Comparison of ENCODE assay signal across 7 mouse cellular contexts in the genomic region with DNA sequence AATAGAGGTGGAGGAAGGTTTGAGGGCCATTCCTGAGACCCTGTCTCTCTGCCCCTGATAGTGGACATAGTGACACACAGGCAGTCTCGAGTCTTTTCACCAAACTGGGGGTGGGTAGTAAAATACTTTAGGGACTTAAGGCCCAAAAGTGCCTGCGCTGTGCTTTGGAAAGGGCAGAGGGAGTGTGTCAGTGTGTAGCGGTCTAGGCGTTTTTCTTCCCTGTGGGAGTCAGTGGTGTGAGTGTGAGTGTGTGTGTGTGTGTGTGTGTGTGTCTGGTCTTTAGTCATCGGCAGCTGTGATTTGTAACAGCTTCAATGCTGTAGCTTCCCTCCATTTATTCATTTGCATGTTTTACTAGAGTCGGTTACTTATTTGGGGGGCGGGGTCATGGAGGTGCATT. TPM values are rescaled to one million over a fixed set of nuclear protein-coding genes. Genes with fewer than 3 reads are reported as not detected.
A peak's percentile ranks its signal among the peaks of the same experiment; 100 is the strongest.
DNase-seq lines count a peak whose midpoint lies in the region; ATAC-seq and TF ChIP-seq lines count a peak whose summit lies in the region.

No protein-coding gene starts in this region.

- peak overlapping the region; percentile 57 for H3K4me3 ChIP-seq in neural tube, embryonic 11.5 days (ENCODE audit: low read depth, low read length)
- H3K4me3 ChIP-seq in forebrain, postnatal 0 days (ENCODE audit: low read depth, low read length) = no peak overlapping the region; the same call in 1 of the 2 replicates
- H3K4me3 ChIP-seq in liver, embryonic 15.5 days (replicated peaks) = no peak overlapping the region

- no peak for ATAC-seq in neural tube, embryonic 11.5 days (ENCODE audit: insufficient read depth, low FRiP score, low TSS enrichment)
- no peak for ATAC-seq in forebrain, postnatal 0 days
- no peak for ATAC-seq in liver, embryonic 15.5 days (ENCODE audit: insufficient read depth)

- 14% methylated on average over 7 of the region's 7 CpGs for WGBS in neural tube, embryonic 11.5 days
- 25% methylated on average over 7 of the region's 7 CpGs for WGBS in forebrain, postnatal 0 days
- WGBS in liver, embryonic 15.5 days (ENCODE audit: insufficient replicate concordance) = 32% methylated on average over 7 of the region's 7 CpGs

- no peak overlapping the region for H3K27ac ChIP-seq in neural tube, embryonic 11.5 days (ENCODE audit: low read depth, low read length)
- no peak overlapping the region for H3K27ac ChIP-seq in forebrain, postnatal 0 days (ENCODE audit: low read depth, low read length)
- H3K27ac ChIP-seq in liver, embryonic 15.5 days (replicated peaks) = no peak overlapping the region

- no peak for TF ChIP-seq CTCF in forebrain, postnatal 0 days (IDR thresholded peaks at IDR 0.05; ENCODE audit: low read depth)

- H3K4me2 ChIP-seq in neural tube, embryonic 11.5 days (ENCODE audit: low read depth) = peak overlapping the region; percentile 87
- peak overlapping the region; percentile 95 for H3K4me2 ChIP-seq in forebrain, postnatal 0 days (ENCODE audit: low read depth)
- peak overlapping the region; percentile 69 for H3K4me2 ChIP-seq in liver, embryonic 15.5 days

- no peaks in the 10 kb centered on the region for H3K36me3 ChIP-seq in neural tube, embryonic 11.5 days (ENCODE audit: control insufficient read depth, insufficient read depth, low read length)
- no peaks in the 10 kb centered on the region for H3K36me3 ChIP-seq in forebrain, postnatal 0 days (ENCODE audit: insufficient read depth)
- no peaks in the 10 kb centered on the region for H3K36me3 ChIP-seq in liver, embryonic 15.5 days (replicated peaks)

- peaks cover 15% of the 10 kb centered on the region; the same call in 1 of the 2 replicates for H3K4me1 ChIP-seq in neural tube, embryonic 11.5 days (ENCODE audit: control insufficient read depth, insufficient read depth, low read length)
- peaks cover 19% of the 10 kb centered on the region for H3K4me1 ChIP-seq in forebrain, postnatal 0 days (ENCODE audit: insufficient read depth)
- peaks cover 32% of the 10 kb centered on the region for H3K4me1 ChIP-seq in liver, embryonic 15.5 days (replicated peaks)

- peaks cover 36% of the 10 kb centered on the region for H3K27me3 ChIP-seq in neural tube, embryonic 11.5 days (ENCODE audit: control insufficient read depth, insufficient read depth, low read length)
- peaks cover 33% of the 10 kb centered on the region for H3K27me3 ChIP-seq in forebrain, postnatal 0 days (ENCODE audit: insufficient read depth, low read length)
- H3K27me3 ChIP-seq in liver, embryonic 15.5 days = peaks cover 91% of the 10 kb centered on the region

- H3K9me3 ChIP-seq in neural tube, embryonic 11.5 days (ENCODE audit: control insufficient read depth, low read length) = no peaks in the 10 kb centered on the region
- no peaks in the 10 kb centered on the region for H3K9me3 ChIP-seq in forebrain, postnatal 0 days (ENCODE audit: low read length)
- no peaks in the 10 kb centered on the region for H3K9me3 ChIP-seq in liver, embryonic 15.5 days (replicated peaks)

- DNase-seq in neural tube, embryonic 11.5 days (ENCODE audit: low spot score) = no peak
- DNase-seq in neural tube, embryonic 10.5 days (ENCODE audit: extremely low spot score, low spot score) = no peak
- DNase-seq in forebrain, postnatal 0 days = no peak
- no peak for DNase-seq in urinary bladder, postnatal 25 days (ENCODE audit: low spot score)
- no peak for DNase-seq in cerebellum, postnatal 36 days
- no peak for DNase-seq in B cell, adult 2 months

- peak overlapping the region; percentile 66 for H3K9ac ChIP-seq in neural tube, embryonic 11.5 days (ENCODE audit: low read length)
- no peak overlapping the region for H3K9ac ChIP-seq in forebrain, postnatal 0 days
- no peak overlapping the region for H3K9ac ChIP-seq in liver, embryonic 15.5 days

RNA-seq across cellular contexts. Expression of a gene that starts 0.6 kb away (rescaled TPM):
- polyA plus RNA-seq in neural tube, embryonic 11.5 days (2014; fragmentation: Nextera tagmentation; extraction: Ambion mirVana) = 364 and 445 TPM in 2 replicates
- 131 and 133 TPM in 2 replicates for total RNA-seq in forebrain, postnatal 0 days (2014; rRNA removed)
- 120 and 134 TPM in 2 replicates for polyA plus RNA-seq in forebrain, postnatal 0 days (2015; fragmentation: Nextera tagmentation; extraction: Ambion mirVana)
- polyA plus RNA-seq in liver, embryonic 15.5 days (2015; fragmentation: Nextera tagmentation; extraction: Ambion mirVana) = 117 and 136 TPM in 2 replicates
